Mouse (Mus musculus): ENCODE measurements at regions not wholly inside any gene's neighbourhood (a gene's known extent, or its start where the extent isn't known, plus 50 kb on each side); places are given as distances from the start of the nearest gene placed in this dataset.

- DNase-seq (ENCODE audit: low spot score) (no peak), ATAC-seq (ENCODE audit: low FRiP score, low read depth) (no peak)
- TF ChIP-seq POLR2A (IDR thresholded peaks at IDR 0.05; ENCODE audit: borderline replicate concordance, extremely low read depth, insufficient read depth, insufficient read length), result no peak
- H3K9me3 ChIP-seq (ENCODE audit: control insufficient read depth, low read length), result peaks cover 2% of the 10 kb centered on the region; the same call in 1 of the 2 replicates
- 60% methylated on average over 12 of the region's 12 CpGs for WGBS
- H3K27me3 ChIP-seq (ENCODE audit: control insufficient read depth, insufficient read depth, low read length), result no peaks in the 10 kb centered on the region
- no peaks in the 10 kb centered on the region for H3K4me1 ChIP-seq (ENCODE audit: control insufficient read depth, insufficient read depth, low read length)
- H3K9ac ChIP-seq (ENCODE audit: low read depth, low read length, severe bottlenecking), result no peak overlapping the region
- H3K4me2 ChIP-seq (replicated peaks; ENCODE audit: low read depth, low read length, severe bottlenecking), result no peak overlapping the region
- H3K27ac ChIP-seq (replicated peaks; ENCODE audit: low read depth, low read length), result no peak overlapping the region
- H3K4me3 ChIP-seq (replicated peaks; ENCODE audit: low read length), result no peak overlapping the region
- H3K36me3 ChIP-seq (ENCODE audit: control insufficient read depth, insufficient read depth, low read length), result no peaks in the 10 kb centered on the region
These were observed 129.0 kb upstream of the Castor2 start for GRCm38 (mm10) chr5:133970421-133970914.

DNA sequence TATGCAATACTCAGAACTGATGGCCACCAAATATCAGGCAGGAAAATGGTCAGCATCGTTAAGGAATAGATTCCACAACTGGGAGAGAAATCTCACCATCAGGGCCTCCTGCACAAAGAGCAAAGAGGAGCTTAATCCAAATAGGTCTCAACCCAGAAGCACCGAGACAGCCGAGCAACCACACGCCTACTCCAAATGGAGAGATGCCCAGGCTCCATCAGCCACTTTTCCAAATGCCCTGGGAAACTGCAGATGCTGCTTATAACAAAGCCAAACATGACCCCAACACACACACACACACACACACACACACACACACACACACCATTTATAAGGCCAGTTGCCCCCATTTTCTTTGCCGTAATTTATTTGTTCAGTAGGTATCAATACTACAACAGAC is 136.2 kb upstream of the Castor2 start:
- DNase-seq (ENCODE audit: low spot score), result no peak
- Histone ChIP-seq H3K27ac (replicated peaks; ENCODE audit: low read depth, low read length) (no peak overlapping the region), H3K4me3 (replicated peaks; ENCODE audit: low read length) (no peak overlapping the region), H3K4me1 (ENCODE audit: control insufficient read depth, insufficient read depth, low read length) (no peaks in the 10 kb centered on the region), H3K27me3 (ENCODE audit: control insufficient read depth, insufficient read depth, low read length) (no peaks in the 10 kb centered on the region), H3K36me3 (ENCODE audit: control insufficient read depth, insufficient read depth, low read length) (no peaks in the 10 kb centered on the region), H3K9ac (ENCODE audit: low read depth, low read length, severe bottlenecking) (no peak overlapping the region), H3K4me2 (replicated peaks; ENCODE audit: low read depth, low read length, severe bottlenecking) (no peak overlapping the region), H3K9me3 (ENCODE audit: control insufficient read depth, low read length) (peaks cover 2% of the 10 kb centered on the region; the same call in 1 of the 2 replicates)
- ATAC-seq (ENCODE audit: low FRiP score, low read depth), result no peak
- no peak for TF ChIP-seq POLR2A (IDR thresholded peaks at IDR 0.05; ENCODE audit: borderline replicate concordance, extremely low read depth, insufficient read depth, insufficient read length)
- WGBS, result 73% methylated on average over 5 of the region's 5 CpGs

GRCm38 (mm10) chr5:133940841-133941240 is 158.7 kb upstream of the Castor2 start:
- Histone ChIP-seq H3K4me2 (replicated peaks; ENCODE audit: low read depth, low read length, severe bottlenecking) (no peak overlapping the region), H3K9me3 (ENCODE audit: control insufficient read depth, low read length) (no peaks in the 10 kb centered on the region), H3K27ac (replicated peaks; ENCODE audit: low read depth, low read length) (no peak overlapping the region), H3K36me3 (ENCODE audit: control insufficient read depth, insufficient read depth, low read length) (no peaks in the 10 kb centered on the region), H3K9ac (ENCODE audit: low read depth, low read length, severe bottlenecking) (no peak overlapping the region), H3K4me3 (replicated peaks; ENCODE audit: low read length) (no peak overlapping the region), H3K27me3 (ENCODE audit: control insufficient read depth, insufficient read depth, low read length) (no peaks in the 10 kb centered on the region), H3K4me1 (ENCODE audit: control insufficient read depth, insufficient read depth, low read length) (no peaks in the 10 kb centered on the region)
- 78% methylated on average over 3 of the region's 3 CpGs for WGBS
- no peak for TF ChIP-seq POLR2A (IDR thresholded peaks at IDR 0.05; ENCODE audit: borderline replicate concordance, extremely low read depth, insufficient read depth, insufficient read length)
- ATAC-seq (ENCODE audit: low FRiP score, low read depth) (no peak), DNase-seq (ENCODE audit: low spot score) (no peak)

DNA sequence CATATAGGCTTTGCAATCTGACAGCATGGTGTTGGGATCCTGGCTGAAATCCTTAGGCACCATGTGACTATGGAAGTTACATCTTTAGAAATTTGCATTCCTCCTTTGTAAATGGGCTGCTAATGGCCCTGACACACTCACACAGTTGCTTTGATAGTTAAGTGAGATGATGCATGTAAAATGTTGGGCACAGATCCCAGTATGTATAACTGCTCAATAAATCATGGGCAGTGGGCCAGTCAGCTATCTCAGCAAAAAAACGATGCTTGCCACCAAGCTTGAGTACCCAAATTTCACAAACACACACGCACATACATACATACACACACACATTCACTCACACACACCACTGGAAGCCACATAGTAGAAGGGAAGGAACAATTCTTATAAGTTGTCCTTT is 159.5 kb upstream of the Castor2 start:
- Histone ChIP-seq H3K27me3 (ENCODE audit: control insufficient read depth, insufficient read depth, low read length) (no peaks in the 10 kb centered on the region), H3K4me2 (replicated peaks; ENCODE audit: low read depth, low read length, severe bottlenecking) (no peak overlapping the region), H3K4me1 (ENCODE audit: control insufficient read depth, insufficient read depth, low read length) (no peaks in the 10 kb centered on the region), H3K9me3 (ENCODE audit: control insufficient read depth, low read length) (no peaks in the 10 kb centered on the region), H3K36me3 (ENCODE audit: control insufficient read depth, insufficient read depth, low read length) (no peaks in the 10 kb centered on the region), H3K4me3 (replicated peaks; ENCODE audit: low read length) (no peak overlapping the region), H3K27ac (replicated peaks; ENCODE audit: low read depth, low read length) (no peak overlapping the region), H3K9ac (ENCODE audit: low read depth, low read length, severe bottlenecking) (no peak overlapping the region)
- TF ChIP-seq POLR2A (IDR thresholded peaks at IDR 0.05; ENCODE audit: borderline replicate concordance, extremely low read depth, insufficient read depth, insufficient read length), result no peak
- no peak for ATAC-seq (ENCODE audit: low FRiP score, low read depth)
- 82% methylated on average over 2 of the region's 2 CpGs for WGBS
- DNase-seq (ENCODE audit: low spot score), result no peak

DNA sequence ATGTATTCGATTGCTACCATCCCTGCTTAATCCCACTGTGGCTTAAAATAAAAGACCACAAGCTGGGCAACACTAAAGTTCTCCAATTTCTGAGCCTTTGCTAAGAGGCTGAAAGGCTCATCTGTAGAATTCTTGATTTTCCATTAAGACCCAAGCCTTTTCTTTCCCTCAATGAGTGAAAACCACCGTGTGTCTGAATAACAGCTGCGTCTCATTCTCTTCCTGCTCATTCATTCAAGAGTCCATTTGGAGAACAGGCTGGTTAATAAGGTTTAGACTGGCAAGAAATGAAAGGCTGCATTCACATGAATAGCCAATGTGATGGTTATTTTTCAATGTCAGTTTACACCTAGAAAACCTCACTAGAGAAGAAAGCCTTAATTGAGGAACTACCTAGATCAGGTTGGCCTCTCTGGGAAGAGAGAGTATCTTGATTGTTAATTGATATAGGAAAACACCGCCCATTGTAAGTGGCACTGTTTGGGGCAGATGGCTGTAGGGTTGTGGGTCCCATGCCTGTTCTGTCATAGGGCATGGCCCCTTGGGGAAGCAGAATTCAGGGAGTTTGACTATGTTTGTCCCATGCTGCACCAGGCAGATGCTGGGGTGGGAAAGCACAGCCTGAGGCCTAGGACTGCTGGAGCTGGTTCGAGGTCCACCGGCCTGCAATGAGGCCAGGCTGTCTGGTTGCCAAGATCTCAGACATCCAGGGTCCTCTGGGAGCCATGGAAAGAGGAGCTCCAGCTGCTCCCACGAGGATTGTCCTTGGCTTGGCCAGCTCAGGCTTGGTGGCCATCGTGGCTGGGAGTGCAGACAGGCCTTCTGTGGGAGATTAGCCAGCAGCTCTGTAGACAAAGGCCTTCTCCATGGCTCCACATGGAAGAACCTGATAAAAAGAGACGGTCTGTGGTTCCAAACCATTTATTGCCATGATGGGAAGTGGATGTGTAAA is 161.3 kb upstream of the Castor2 start:
- 64% methylated on average over 8 of the region's 9 CpGs for WGBS
- H3K4me3 ChIP-seq (replicated peaks; ENCODE audit: low read length), result no peak overlapping the region
- no peak overlapping the region for H3K4me2 ChIP-seq (replicated peaks; ENCODE audit: low read depth, low read length, severe bottlenecking)
- H3K4me1 ChIP-seq (ENCODE audit: control insufficient read depth, insufficient read depth, low read length), result no peaks in the 10 kb centered on the region
- no peaks in the 10 kb centered on the region for H3K36me3 ChIP-seq (ENCODE audit: control insufficient read depth, insufficient read depth, low read length)
- no peak overlapping the region for H3K27ac ChIP-seq (replicated peaks; ENCODE audit: low read depth, low read length)
- DNase-seq (ENCODE audit: low spot score) (no peak), ATAC-seq (ENCODE audit: low FRiP score, low read depth) (no peak)
- no peak overlapping the region for H3K9ac ChIP-seq (ENCODE audit: low read depth, low read length, severe bottlenecking)
- no peak for TF ChIP-seq POLR2A (IDR thresholded peaks at IDR 0.05; ENCODE audit: borderline replicate concordance, extremely low read depth, insufficient read depth, insufficient read length)
- no peaks in the 10 kb centered on the region for H3K9me3 ChIP-seq (ENCODE audit: control insufficient read depth, low read length)
- no peaks in the 10 kb centered on the region for H3K27me3 ChIP-seq (ENCODE audit: control insufficient read depth, insufficient read depth, low read length)
